Mouse (Mus musculus): ENCODE measurements around the gene Prkg1.
A peak's percentile ranks its signal among the peaks of the same experiment; 100 is the strongest.

The Prkg1 gene

GRCm38 (mm10) chr19:31764801-31765340 is at the start of gene Prkg1:
Gene Prkg1 (minus strand): TSS chr19:31765033.
- peak in 1 of 2 experiments; percentile 9 for DNase-seq

GRCm38 (mm10) chr19:31813087-31813486 is 48.3 kb upstream of the Prkg1 start:
- no peak for DNase-seq

- no peak for DNase-seq
Observed at GRCm38 (mm10) chr19:31811371-31811770, 46.5 kb upstream of the Prkg1 start.

GRCm38 (mm10) chr19:31805391-31805790 is 40.6 kb upstream of the Prkg1 start:
- no peak for DNase-seq

- DNase-seq = no peak
Observed at GRCm38 (mm10) chr19:31795485-31796046, 30.7 kb upstream of the Prkg1 start.

GRCm38 (mm10) chr19:31791724-31792123 is 26.9 kb upstream of the Prkg1 start:
- no peak for DNase-seq

- no peak for DNase-seq
Observed at GRCm38 (mm10) chr19:31781521-31782018, 16.7 kb upstream of the Prkg1 start.

- DNase-seq = no peak
Observed at GRCm38 (mm10) chr19:31781077-31781476, 16.2 kb upstream of the Prkg1 start.

GRCm38 (mm10) chr19:31780222-31780621 is 15.4 kb upstream of the Prkg1 start:
- no peak for DNase-seq

- no peak for DNase-seq
Observed at GRCm38 (mm10) chr19:31779021-31779420, 14.2 kb upstream of the Prkg1 start.

GRCm38 (mm10) chr19:31767004-31767403 is 2.2 kb upstream of the Prkg1 start:
- DNase-seq = no peak

GRCm38 (mm10) chr19:31765451-31765850 is 618 bp upstream of the Prkg1 start:
- DNase-seq = no peak

GRCm38 (mm10) chr19:31763951-31764800 is 657 bp downstream of the Prkg1 start:
- DNase-seq = peak; percentile 59 to 61

- no peak for DNase-seq
Observed at GRCm38 (mm10) chr19:31763246-31763821, 1.5 kb downstream of the Prkg1 start.

GRCm38 (mm10) chr19:31762411-31763245 is 2.2 kb downstream of the Prkg1 start:
- DNase-seq = peak; percentile 68 to 75

- DNase-seq = no peak
Observed at GRCm38 (mm10) chr19:31759855-31760254, 5.0 kb downstream of the Prkg1 start.

- peak in 1 of 2 experiments; percentile 49 for DNase-seq
Observed at GRCm38 (mm10) chr19:31755929-31756792, 8.7 kb downstream of the Prkg1 start.

- DNase-seq = no peak
Observed at GRCm38 (mm10) chr19:31754642-31755287, 10.1 kb downstream of the Prkg1 start.

- DNase-seq = peak; percentile 27 to 65
Observed at GRCm38 (mm10) chr19:31750976-31751676, 13.7 kb downstream of the Prkg1 start.

GRCm38 (mm10) chr19:31746635-31747034 is 18.2 kb downstream of the Prkg1 start:
- DNase-seq = no peak

Data from lung, adult 18-20 months (tissue).